Mouse (Mus musculus) megakaryocyte, embryonic 14.5 days (primary cell): ENCODE measurements around the gene Ppp2r5d.

Experiments used
- FLI1 ChIP-seq: IDR thresholded peaks from 2 replicates; pipeline ENCODE4 v1.6.1; 2012; ENCODE audit warnings: low read length, inconsistent platforms, mixed read lengths
- GATA1 ChIP-seq: IDR thresholded peaks from 3 replicates; pipeline ENCODE4 v1.6.1; 2012; ENCODE audit warnings: mixed read lengths, low read length, inconsistent platforms, borderline replicate concordance

GRCm38 (mm10) chr17:46651292-46651691 is 53.6 kb downstream of the Ppp2r5d start:
- TF ChIP-seq FLI1 (no peak), GATA1 (no peak)
